Mouse (Mus musculus): ENCODE results near the gene Olfr1245. TPM values are rescaled to one million over a fixed set of nuclear protein-coding genes. Genes with fewer than 3 reads are reported as not detected.
"Not testable (repeated sequence)": the region's sequence is repeated elsewhere in the genome, so short reads cannot be mapped to it uniquely, and the experiment has no call there.

Olfr1245 gene
- not detected in 2 replicates for total RNA-seq (2015)
- not detected in 2 replicates for total RNA-seq (2017)

GRCm38 (mm10) chr2:89578347-89578746 lies at the start of gene Olfr1245:
Gene Olfr1245, minus strand, starts transcription at chr2:89578447.
- no peak for ATAC-seq (ENCODE audit: poor library complexity, severe bottlenecking)

- not testable (repeated sequence) for ATAC-seq (ENCODE audit: poor library complexity, severe bottlenecking)
Observed at GRCm38 (mm10) chr2:89618145-89618544, 39.9 kb upstream of the Olfr1245 start, which contains the start of gene Olfr1248. Gene Olfr1248, minus strand, starts transcription at chr2:89618245.

GRCm38 (mm10) chr2:89614030-89614429 lies 35.8 kb upstream of the Olfr1245 start, which contains the start of gene Olfr1247:
Gene Olfr1247, minus strand, starts transcription at chr2:89614130.
- ATAC-seq (ENCODE audit: poor library complexity, severe bottlenecking), result no peak

GRCm38 (mm10) chr2:89593057-89593456 lies 14.8 kb upstream of the Olfr1245 start, which contains the start of gene Olfr1246:
Gene Olfr1246, minus strand, starts transcription at chr2:89593157.
- ATAC-seq (ENCODE audit: poor library complexity, severe bottlenecking), result no peak

- ATAC-seq (ENCODE audit: poor library complexity, severe bottlenecking), result not testable (repeated sequence)
Observed at GRCm38 (mm10) chr2:89562706-89563105, 15.5 kb downstream of the Olfr1245 start.

DNA sequence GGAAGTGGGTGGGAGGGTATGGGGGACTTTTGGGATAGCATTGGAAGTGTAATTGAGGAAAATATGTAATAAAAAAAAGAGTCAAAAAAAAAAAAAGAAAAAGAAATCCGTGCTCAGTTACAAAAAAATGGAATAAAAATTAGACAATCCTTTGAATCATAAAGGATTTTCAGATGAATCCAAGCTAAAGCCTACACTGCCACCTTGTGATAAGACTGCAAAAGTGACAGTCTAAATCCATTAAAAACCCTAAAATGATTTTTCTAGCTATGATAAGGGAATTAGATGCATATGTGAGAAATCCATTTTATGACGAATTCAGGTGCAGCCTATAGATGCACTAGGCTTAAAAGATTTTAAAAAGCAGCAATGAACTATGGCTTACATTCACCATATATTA lies 33.7 kb downstream of the Olfr1245 start:
- no peak for ATAC-seq (ENCODE audit: poor library complexity, severe bottlenecking)

DNA sequence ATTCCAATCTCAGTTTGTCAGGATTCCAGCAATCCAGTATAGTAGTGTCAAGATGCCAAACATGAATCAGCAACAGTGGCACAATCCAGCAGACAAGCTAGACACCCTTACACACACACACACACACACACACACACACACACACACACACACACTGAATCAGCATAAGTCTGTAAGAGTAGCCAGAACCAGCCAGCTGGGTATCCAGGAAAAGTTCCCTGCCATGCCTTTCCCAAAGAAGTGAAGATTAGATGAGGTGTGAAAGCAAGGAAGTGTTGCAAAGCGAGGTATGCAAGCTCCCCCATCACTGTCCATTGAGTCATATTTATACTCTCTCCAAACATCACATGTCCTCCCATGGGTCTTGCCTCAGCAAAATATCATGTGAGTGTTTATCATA lies 38.3 kb downstream of the Olfr1245 start:
- no peak for ATAC-seq (ENCODE audit: poor library complexity, severe bottlenecking)

GRCm38 (mm10) chr2:89531387-89531786 lies 46.9 kb downstream of the Olfr1245 start, which contains the start of gene Olfr1243:
Gene Olfr1243, minus strand, starts transcription at chr2:89531487.
- no peak for ATAC-seq (ENCODE audit: poor library complexity, severe bottlenecking)

Other genes with a start within 250 kb of the Olfr1245 start
- not detected in 2 replicates for gene Olfr1232, start 248.8 kb downstream of the Olfr1245 start, total RNA-seq (2015)
- not detected in 2 replicates for gene Olfr1232, start 248.8 kb downstream of the Olfr1245 start, total RNA-seq (2017)
- gene Olfr1233, start 236.0 kb downstream of the Olfr1245 start, total RNA-seq (2015), result not detected in 2 replicates
- gene Olfr1233, start 236.0 kb downstream of the Olfr1245 start, total RNA-seq (2017), result not detected in 2 replicates
- not detected in 2 replicates for gene Olfr1234, start 213.6 kb downstream of the Olfr1245 start, total RNA-seq (2015)
- not detected in 2 replicates for gene Olfr1234, start 213.6 kb downstream of the Olfr1245 start, total RNA-seq (2017)
- gene Olfr1238, start 168.8 kb downstream of the Olfr1245 start, total RNA-seq (2015), result not detected in 2 replicates
- gene Olfr1238, start 168.8 kb downstream of the Olfr1245 start, total RNA-seq (2017), result 0.04 TPM in 1 of 2 replicates, not detected in the other
- not detected in 2 replicates for gene Olfr1239, start 158.0 kb downstream of the Olfr1245 start, total RNA-seq (2015)
- not detected in 2 replicates for gene Olfr1239, start 158.0 kb downstream of the Olfr1245 start, total RNA-seq (2017)
- gene Olfr1240, start 135.4 kb downstream of the Olfr1245 start, total RNA-seq (2015), result not detected in 2 replicates
- not detected in 2 replicates for gene Olfr1240, start 135.4 kb downstream of the Olfr1245 start, total RNA-seq (2017)
- not detected in 2 replicates for gene Olfr1241, start 91.3 kb downstream of the Olfr1245 start, total RNA-seq (2015)
- not detected in 2 replicates for gene Olfr1241, start 91.3 kb downstream of the Olfr1245 start, total RNA-seq (2017)
- not detected in 2 replicates for gene Olfr1242, start 80.1 kb downstream of the Olfr1245 start, total RNA-seq (2015)
- not detected in 2 replicates for gene Olfr1242, start 80.1 kb downstream of the Olfr1245 start, total RNA-seq (2017)
- gene Olfr1243, start 47.0 kb downstream of the Olfr1245 start, total RNA-seq (2015), result not detected in 2 replicates
- not detected in 2 replicates for gene Olfr1243, start 47.0 kb downstream of the Olfr1245 start, total RNA-seq (2017)
- gene Olfr1246, start 14.7 kb upstream of the Olfr1245 start, total RNA-seq (2015), result not detected in 2 replicates
- not detected in 2 replicates for gene Olfr1246, start 14.7 kb upstream of the Olfr1245 start, total RNA-seq (2017)
- gene Olfr1247, start 35.7 kb upstream of the Olfr1245 start, total RNA-seq (2015), result not detected in 2 replicates
- gene Olfr1247, start 35.7 kb upstream of the Olfr1245 start, total RNA-seq (2017), result not detected in 2 replicates
- not detected in 2 replicates for gene Olfr1248, start 39.8 kb upstream of the Olfr1245 start, total RNA-seq (2015)
- not detected in 2 replicates for gene Olfr1248, start 39.8 kb upstream of the Olfr1245 start, total RNA-seq (2017)
- not detected in 2 replicates for gene Olfr1249, start 56.5 kb upstream of the Olfr1245 start, total RNA-seq (2015)
- gene Olfr1249, start 56.5 kb upstream of the Olfr1245 start, total RNA-seq (2017), result not detected in 2 replicates
- not detected in 2 replicates for gene Olfr1250, start 83.0 kb upstream of the Olfr1245 start, total RNA-seq (2015)
- not detected in 2 replicates for gene Olfr1250, start 83.0 kb upstream of the Olfr1245 start, total RNA-seq (2017)
- not detected in 2 replicates for gene Olfr1251, start 93.5 kb upstream of the Olfr1245 start, total RNA-seq (2015)
- gene Olfr1251, start 93.5 kb upstream of the Olfr1245 start, total RNA-seq (2017), result not detected in 2 replicates
- gene Olfr1252, start 146.6 kb upstream of the Olfr1245 start, total RNA-seq (2015), result not detected in 2 replicates
- not detected in 2 replicates for gene Olfr1252, start 146.6 kb upstream of the Olfr1245 start, total RNA-seq (2017)
- gene Olfr1253, start 178.6 kb upstream of the Olfr1245 start, total RNA-seq (2015), result not detected in 2 replicates
- not detected in 2 replicates for gene Olfr1253, start 178.6 kb upstream of the Olfr1245 start, total RNA-seq (2017)
- gene Olfr1254, start 215.2 kb upstream of the Olfr1245 start, total RNA-seq (2015), result not detected in 2 replicates
- not detected in 2 replicates for gene Olfr1254, start 215.2 kb upstream of the Olfr1245 start, total RNA-seq (2017)
- not detected in 2 replicates for gene Olfr1255, start 233.6 kb upstream of the Olfr1245 start, total RNA-seq (2015)
- not detected in 2 replicates for gene Olfr1255, start 233.6 kb upstream of the Olfr1245 start, total RNA-seq (2017)